In genomic region chr7:128012136-128012780, GRCm38 (mm10) we compare ENCODE assay signal across 16 mouse cellular contexts. TPM values are rescaled to one million over a fixed set of nuclear protein-coding genes. Genes with fewer than 3 reads are reported as not detected.
"Had no signal": no experiment of that assay in that cellular context is flagged by ENCODE, and none has a peak within 500 bp of the region (broad histone marks: within the 10 kb centered on the region; RNA-seq: fewer than 3 reads in every experiment).

No protein-coding gene starts in this region.

- H3K9me3 ChIP-seq: limb, embryonic 10.5 days; liver, embryonic 15.5 days; midbrain, embryonic 15.5 days had no signal

- H3K9ac ChIP-seq: liver, embryonic 15.5 days; midbrain, embryonic 15.5 days had no signal

- H3K4me2 ChIP-seq: liver, embryonic 11.5 days; liver, embryonic 15.5 days; midbrain, embryonic 15.5 days had no signal

- H3K27ac ChIP-seq: kidney, postnatal 0 days; limb, embryonic 10.5 days; liver, embryonic 15.5 days; midbrain, embryonic 15.5 days; stomach, postnatal 0 days had no signal

- DNase-seq: kidney, adult 11 months; kidney, adult 9 months; kidney, postnatal 4 days; lung, adult 2 months; lung, postnatal 36 days; right cerebral cortex, postnatal 25 days had no signal

- ATAC-seq: lung, postnatal 0 days; midbrain, embryonic 15.5 days had no signal

- H3K4me1 ChIP-seq: midbrain, embryonic 15.5 days had no signal

- H3K36me3 ChIP-seq: limb, embryonic 10.5 days; liver, embryonic 15.5 days; midbrain, embryonic 15.5 days had no signal

- H3K4me3 ChIP-seq: limb, embryonic 10.5 days; liver, embryonic 15.5 days; midbrain, embryonic 15.5 days had no signal

- H3K27me3 ChIP-seq: liver, embryonic 15.5 days; midbrain, embryonic 15.5 days had no signal

RNA-seq across cellular contexts. Expression of gene Trim72, which starts 8.5 kb away (rescaled TPM):
- total RNA-seq: megakaryocyte progenitor cell, adult 5-6 weeks; monocyte, adult 5-6 weeks had no signal
- polyA plus RNA-seq: limb, embryonic 10.5 days; liver, embryonic 11.5 days; neural tube, embryonic 14.5 days had no signal

RNA-seq across cellular contexts. Expression of gene Gm49368, which starts 50.2 kb away (rescaled TPM):
- total RNA-seq: megakaryocyte progenitor cell, adult 5-6 weeks had no signal
- polyA plus RNA-seq: kidney, postnatal 0 days; limb, embryonic 10.5 days; liver, embryonic 11.5 days; lung, postnatal 0 days; midbrain, embryonic 15.5 days; neural tube, embryonic 14.5 days; stomach, postnatal 0 days had no signal
